Mouse (Mus musculus) monocyte, adult 5-6 weeks (primary cell): ENCODE measurements around the gene Polr3a. TPM values are rescaled to one million over a fixed set of nuclear protein-coding genes. Genes with fewer than 3 reads are reported as not detected.
"Not testable (repeated sequence)": the region's sequence is repeated elsewhere in the genome, so short reads cannot be mapped to it uniquely, and the experiment has no call there.

Experiments used
- ATAC-seq: fragments of 153-309, 156-312 bp; replicated peaks from 2 replicates; pipeline ENCODE4 v1.8.0; 2017; ENCODE audit warnings: mild to moderate bottlenecking; ENCODE audit not compliant: low TSS enrichment, insufficient number of reproducible peaks, severe bottlenecking, poor library complexity, low FRiP score
- total RNA-seq: library from RNA; stranded (forward); fragments of 200-1000, 200-491, 200-594 nt; gene quantifications from 3 replicates; pipeline ENCODE4 v1.2.3, GENCODE M21; 2017

Polr3a gene
- total RNA-seq, 1 experiment from 2014 or later, result 19.8 TPM

DNA sequence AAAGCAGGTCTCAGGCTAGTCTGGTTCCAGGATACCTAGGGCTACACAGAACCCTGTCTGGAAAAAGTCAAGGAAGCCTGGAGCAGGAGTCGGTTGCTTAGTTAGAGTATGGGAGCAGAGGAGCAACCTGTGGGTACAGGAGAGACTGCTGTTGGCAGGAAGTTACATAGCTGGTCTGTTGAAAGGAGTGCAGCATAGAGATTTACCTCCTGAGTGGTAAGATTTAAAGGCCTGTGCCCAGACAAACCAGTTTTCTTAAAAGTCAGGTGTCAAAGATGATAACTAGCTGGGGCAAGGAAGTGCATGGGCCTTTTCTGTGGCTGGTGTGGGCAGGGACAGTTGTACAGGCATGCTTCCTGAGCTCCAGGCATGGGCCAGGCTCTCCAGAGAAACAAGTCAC is 10.6 kb upstream of the Polr3a start:
- no peak for ATAC-seq

DNA sequence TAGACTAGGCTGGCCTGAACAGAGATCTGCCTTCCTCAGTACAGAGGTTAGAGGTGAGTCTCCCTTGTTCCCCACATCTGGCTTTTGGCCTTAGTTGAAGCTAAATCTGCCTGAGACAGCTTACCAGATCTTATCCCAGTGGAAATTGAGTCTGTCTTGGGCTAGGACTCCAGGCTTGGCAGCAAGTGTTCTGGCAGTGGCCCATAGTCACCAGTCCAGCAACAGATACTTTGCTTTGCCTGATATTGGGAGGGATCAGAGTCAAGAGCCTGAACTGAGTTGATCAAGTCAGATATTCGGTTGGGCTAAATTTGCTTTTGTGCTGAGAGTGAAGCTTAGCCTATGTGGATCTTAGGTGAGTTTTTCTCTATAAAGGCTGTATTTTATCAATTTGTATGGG is 9.6 kb upstream of the Polr3a start:
- no peak for ATAC-seq

DNA sequence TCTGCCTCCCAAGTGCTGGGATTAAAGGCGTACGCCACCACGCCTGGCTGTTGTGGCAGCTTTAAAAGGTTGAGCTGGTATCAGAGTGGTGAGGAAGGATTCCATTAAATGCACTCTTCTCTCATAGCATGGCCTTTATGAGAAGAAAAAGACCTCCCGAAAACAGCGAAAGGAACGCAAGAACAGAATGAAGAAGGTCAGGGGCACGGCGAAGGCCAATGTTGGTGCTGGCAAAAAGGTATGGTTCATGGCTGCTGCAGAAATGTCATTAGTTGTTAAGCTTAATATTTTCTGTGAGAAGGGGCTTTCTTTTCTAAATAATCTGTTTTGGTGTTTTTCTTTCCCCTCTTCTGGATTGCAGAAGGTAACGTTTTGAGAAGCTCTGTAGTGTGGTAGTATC is 6.4 kb upstream of the Polr3a start:
- no peak for ATAC-seq

DNA sequence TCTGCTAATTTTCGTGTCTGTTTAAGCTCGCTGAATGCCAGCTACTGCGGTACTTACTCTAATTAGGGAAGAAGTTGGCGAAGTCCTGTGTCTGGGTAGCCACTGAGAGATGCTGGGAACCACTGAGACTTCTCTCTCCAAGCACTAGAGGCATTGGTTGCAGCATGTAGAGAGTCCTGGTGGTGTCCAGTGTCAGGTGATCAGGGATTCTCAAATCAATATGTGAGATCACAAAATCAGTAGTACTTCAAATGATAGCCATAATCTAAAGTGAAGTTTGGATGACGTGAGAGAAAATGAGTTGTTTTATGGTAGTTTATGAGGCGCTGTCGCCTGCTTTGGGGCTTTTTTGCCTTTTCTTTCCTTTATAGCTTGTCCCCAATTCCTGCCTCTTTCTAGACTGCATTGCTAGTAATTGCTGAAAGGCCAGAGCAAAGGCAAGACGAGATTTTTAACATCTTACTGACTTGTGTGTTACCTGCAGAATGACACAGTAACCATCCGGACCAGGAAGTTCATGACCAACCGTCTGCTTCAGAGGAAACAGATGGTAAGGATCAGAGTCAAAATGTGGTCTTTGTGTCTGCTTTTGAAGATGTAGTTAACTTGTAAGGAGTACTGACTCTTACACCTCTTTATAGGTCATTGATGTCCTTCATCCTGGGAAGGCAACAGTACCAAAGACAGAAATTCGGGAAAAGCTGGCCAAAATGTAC is 4.6 kb upstream of the Polr3a start:
- no peak for ATAC-seq

DNA sequence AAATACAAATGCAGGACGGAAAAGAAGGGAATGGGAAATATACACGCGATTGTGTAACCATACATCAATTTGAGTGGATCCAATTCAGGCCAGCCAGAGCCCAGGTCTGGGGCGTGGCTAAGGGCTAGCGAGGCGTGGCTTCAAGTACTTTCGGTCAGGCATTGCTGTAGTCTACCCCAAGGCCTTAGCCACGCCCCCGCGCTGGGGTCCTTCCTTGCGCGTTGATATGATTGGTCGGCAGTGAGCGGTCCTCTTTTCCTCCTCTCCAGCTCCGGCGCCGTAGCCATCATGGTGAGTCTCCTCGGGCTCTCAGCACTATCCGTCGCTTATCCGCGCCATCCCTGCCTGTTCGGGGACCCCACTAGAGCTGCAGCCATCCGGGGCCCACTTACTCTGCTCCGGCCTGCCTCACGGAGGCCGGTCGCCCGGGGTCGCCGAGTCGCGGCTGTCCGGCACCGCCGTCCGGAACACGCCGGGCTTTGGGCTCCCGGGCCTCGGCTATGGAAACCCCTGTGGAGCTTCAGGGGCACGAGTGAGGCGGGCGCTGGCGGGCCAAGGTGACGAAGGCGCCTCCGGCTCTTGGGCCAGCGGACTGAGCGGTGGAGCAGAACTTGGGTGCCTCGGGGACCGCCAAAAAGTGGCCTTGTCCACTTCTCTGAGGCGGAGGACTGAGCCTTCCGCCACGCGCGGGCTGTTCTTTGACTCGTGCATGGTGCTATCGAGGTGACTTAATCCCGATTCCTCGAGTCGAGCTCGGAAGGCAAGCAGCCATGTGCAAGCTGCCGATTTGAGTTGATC is 3.8 kb upstream of the Polr3a start:
- peak; percentile 96 for ATAC-seq

DNA sequence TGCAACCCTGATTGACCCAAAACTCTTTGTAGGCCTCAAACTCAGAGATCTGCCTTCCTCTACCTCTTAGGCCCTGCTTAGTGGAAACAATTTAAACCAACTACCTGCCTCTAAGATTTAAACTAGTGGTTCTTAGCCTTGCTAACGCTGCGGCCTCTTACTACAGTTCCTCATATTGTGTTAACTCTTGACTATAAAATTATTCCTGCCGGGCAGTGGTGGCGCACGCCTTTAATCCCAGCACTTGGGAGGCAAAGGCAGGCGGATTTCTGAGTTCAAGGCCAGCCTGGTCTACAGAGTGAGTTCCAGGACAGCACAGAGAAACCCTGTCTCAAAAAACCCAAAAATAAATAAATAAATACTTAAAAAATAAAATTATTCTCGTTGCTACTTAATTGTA is 2.9 kb upstream of the Polr3a start:
- ATAC-seq, result not testable (repeated sequence)

DNA sequence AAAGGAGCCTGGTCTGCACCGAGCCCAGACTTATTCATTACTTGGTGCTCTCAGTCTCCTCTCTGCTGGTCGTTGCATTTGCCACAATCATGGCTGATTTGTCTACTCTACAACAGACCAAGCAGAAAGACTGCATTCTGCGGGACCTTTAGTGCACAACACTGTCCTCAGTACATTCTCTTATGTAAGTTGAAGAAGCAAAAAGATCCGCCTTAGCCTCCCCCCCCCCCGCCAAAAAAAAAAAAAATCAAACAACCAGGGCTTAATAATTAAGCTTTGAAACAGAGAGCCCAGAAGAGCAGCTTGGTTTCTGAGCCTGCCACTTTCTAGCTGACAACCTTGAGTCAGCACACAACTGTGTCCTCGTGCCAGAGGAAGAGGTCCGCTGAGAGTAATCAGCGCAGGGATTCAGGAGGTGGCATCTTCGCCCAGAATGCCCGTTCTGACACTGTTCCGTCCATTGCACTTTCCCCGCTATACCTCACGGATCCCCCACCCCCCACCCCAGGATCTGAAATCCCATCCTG is 554 bp downstream of the Polr3a start:
- ATAC-seq, result no peak

DNA sequence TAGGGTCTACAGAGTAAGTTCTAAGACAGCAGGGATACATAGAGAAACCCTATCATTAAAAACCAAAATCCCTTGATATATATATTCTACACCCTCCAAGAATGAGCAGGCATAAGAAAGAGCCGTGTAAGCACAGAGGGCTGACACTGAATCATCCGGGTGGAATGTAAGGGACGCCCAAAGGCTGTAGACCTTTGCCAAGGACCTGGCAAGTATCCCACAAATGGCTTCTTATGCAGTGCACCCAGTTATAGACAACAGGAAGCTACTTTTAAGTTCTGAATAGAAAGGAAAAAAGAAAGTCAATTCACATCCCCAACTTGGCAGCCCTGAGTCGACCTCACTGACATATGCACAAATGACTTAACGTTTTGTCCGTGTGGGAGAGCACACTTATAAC is 18.1 kb downstream of the Polr3a start:
- no peak for ATAC-seq

DNA sequence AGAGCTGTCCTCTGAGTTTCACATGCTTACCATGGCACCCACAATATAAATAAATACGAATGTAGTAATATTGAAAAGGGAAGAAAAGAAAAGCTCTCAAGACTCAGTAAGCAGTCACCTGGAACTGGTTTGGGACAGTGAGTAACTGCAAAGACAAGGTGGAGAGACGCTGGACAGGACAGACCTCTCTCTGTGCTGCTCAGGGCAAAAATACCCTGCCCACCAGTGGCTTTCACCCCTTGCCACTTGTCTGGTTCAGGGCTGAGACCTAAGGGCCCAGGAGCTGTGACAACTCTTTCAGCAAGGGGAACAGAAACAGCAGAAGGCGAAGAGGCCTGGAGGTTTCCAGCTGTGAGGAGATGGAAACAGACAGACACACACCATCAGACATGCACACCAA is 28.7 kb downstream of the Polr3a start:
- ATAC-seq, result no peak

DNA sequence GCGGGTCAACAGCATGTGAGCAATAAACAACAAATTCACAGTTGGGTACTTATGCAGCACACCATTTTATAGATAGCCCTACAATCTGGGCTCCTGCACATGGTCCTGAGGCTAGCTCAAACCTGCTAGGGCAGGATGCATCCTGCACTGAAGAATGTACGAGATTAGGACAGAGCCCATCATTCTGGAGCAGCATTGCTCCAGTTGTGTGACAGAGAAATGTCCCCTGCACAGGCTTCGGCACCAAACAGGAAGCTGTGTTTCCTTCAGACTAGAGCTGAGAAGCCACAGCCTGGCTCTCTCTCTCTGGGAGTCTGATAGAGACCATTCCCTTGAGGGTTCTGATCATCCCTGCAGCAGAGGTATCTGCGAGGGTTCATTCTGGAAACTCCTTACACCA is 43.3 kb downstream of the Polr3a start:
- ATAC-seq, result not testable (repeated sequence)

Other genes starting within 250 kb of the Polr3a start
- 0.10 TPM in 2 of 3 replicates, not detected in the other for gene Dlg5, start 241.1 kb downstream of the Polr3a start, total RNA-seq
- not detected in 3 replicates for gene E330034G19Rik, start 193.8 kb downstream of the Polr3a start, total RNA-seq
- gene Rps24, start 67 bp upstream of the Polr3a start, total RNA-seq, result 3,726 to 4,650 TPM (median 4,279 TPM) in 3 replicates